Mouse (Mus musculus) heart, postnatal 36 days (tissue): ENCODE results near the gene Hist2h4. TPM values are rescaled to one million over a fixed set of nuclear protein-coding genes. Genes with fewer than 3 reads are reported as not detected.
A peak's percentile ranks its signal among the peaks of the same experiment; 100 is the strongest.
"Not testable (repeated sequence)": the region's sequence is repeated elsewhere in the genome, so short reads cannot be mapped to it uniquely, and the experiment has no call there.

ENCODE experiments used
- DNase-seq, 2 experiments: peaks; one replicate each; pipeline ENCODE4 v3.0.0; 2021 to 2022
- intact Hi-C: fragments of 180-260 bp; cut with DNase I; formaldehyde crosslinking; loops from one replicate; pipeline ENCODE4 v1.15.1; 2025
- total RNA-seq, 2 experiments: library from RNA; stranded (reverse); gene quantifications; 2 replicates each; pipeline ENCODE4 v1.2.3; 2021

Gene Hist2h4
- total RNA-seq, 2 experiments from 2014 or later, result 14.0 to 17.5 TPM

DNA sequence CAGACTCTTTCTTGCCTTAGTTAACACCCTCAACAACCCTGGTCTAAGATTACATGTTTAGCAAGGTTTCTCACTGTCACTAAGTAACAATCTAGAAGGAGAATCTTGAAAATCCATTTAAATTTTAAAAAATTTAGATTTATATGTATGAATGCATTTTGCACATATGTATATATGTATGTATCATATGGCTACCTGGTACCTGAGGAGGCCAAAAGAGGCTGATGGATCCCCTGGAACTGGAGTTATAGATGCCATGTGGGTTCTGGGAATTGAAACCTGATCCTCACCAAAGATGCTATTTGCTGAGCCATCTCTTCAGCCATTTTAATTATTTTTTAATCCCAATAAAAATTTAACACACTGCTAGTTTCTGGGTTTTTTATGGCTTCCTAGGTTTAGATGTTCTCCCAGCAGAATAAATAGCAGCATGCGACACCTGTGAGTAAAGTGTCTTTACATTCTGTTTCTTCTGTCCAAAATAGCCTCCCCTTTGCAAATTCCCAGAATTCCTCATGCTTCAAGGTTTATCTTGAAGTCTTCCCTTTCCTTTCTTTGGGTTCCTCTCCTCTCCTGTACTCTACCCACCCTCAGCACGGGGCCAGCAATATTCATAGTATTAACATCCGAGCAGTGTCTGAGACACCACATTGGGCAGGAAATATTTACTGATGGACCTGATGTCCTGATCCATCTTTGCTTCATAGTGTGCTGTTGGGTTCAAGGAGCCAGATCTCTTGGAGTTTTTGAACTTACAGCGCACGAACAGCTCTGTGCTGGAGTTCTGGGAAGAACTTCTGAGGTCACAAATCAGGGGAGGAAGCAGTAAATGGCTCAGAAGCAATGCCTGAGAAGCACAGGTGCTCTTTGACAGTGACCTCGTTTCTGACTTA, 14.7 kb downstream of the Hist2h4 start:
- DNase-seq, result no peak
- intact Hi-C loops, result no loop called here

DNA sequence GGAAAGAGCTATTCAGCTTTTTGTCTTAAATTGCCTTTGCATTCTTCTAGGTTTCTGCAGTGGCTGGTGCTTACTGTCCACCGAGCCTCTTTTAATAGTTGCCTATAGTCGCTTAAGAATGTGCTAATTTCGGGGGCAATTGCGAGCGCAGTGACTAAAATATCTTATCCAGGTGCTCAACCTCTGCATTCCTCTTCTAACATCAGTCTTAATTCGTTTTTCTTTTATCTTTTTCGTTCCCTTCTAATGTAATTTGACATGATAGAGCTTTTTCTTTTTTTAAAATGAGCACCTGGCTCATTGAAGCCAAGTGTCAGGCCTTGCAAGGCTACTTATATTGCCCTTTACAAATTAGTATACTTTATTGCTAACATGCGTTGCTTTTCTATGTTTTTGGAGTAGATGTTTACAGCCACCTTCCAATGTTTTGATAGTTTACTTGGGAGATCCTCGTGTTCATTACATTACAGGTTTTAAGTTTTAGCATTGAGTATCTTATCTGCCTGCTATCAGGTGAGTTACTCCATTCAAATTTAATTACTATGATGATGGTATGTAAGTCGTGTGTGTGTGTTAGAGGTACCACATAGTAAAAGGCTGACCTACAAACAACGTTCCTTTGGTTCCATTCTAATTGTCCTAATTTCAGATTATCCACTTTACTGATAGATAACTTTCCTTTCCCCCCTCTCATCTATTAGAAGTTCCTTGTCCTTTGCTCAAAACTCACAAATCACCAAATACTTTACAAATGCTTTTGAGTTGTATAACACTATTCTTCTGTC, 15.6 kb downstream of the Hist2h4 start:
- DNase-seq, result no peak
- intact Hi-C loops, result no loop called here

DNA sequence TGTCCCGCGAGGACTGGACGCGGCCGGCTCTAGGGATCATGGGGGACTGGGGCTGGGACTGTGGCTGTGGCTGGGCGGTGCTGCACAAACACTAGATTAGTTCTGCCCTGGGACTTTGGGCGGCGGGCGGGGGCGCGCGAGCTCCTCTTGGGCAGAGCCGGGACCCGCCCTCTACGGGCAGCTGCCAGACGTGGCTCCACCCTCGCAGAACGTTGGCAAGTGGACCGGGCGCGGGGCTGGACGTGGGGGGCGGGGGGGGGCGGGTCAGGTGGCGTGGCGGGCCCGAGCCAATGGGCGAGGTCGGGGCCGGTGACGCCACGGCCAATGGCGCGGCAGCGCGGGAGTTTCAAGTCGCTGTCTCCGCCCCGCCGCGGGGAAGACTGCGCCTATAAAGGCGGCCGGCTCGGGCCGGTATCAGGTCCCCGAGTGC, 16.7 kb downstream of the Hist2h4 start, which contains the start of gene Hist2h3c1:
Gene Hist2h3c1, plus strand, starts transcription at position 259 of the 430 bp plus-strand sequence.
- intact Hi-C loops, DNase-seq: not testable (repeated sequence)

- intact Hi-C loops, result not testable (repeated sequence)
These were observed 17.1 kb downstream of the Hist2h4 start for GRCm38 (mm10) chr3:96246018-96246417.

GRCm38 (mm10) chr3:96245003-96245886, 17.9 kb downstream of the Hist2h4 start, which contains the start of gene Hist2h2aa1:
Hist2h2aa1 (plus strand) TSS chr3:96245497.
- intact Hi-C loops, result not testable (repeated sequence)
- peak; percentile 86 to 93 for DNase-seq

More at GRCm38 (mm10) chr3:96246018-96246417, 17.1 kb downstream of the Hist2h4 start:
- DNase-seq, result not testable (repeated sequence)

GRCm38 (mm10) chr3:96243921-96244572, 19.1 kb downstream of the Hist2h4 start:
- intact Hi-C loops, result loop anchor here (2.0 kb wide), 1 partner anchor 19 kb away; the partner anchor contains the start of gene Hist2h4
- peak in 1 of 2 experiments; percentile 18 for DNase-seq

GRCm38 (mm10) chr3:96240799-96241197, 22.3 kb downstream of the Hist2h4 start:
- DNase-seq, result no peak

GRCm38 (mm10) chr3:96239949-96240798, 22.9 kb downstream of the Hist2h4 start, which contains the start of gene Hist2h2aa2:
Hist2h2aa2 (minus strand) TSS chr3:96240276.
- peak; percentile 96 for DNase-seq
- intact Hi-C loops, result not testable (repeated sequence)

More at GRCm38 (mm10) chr3:96240799-96241197, 22.3 kb downstream of the Hist2h4 start:
- intact Hi-C loops, result no loop called here

DNA sequence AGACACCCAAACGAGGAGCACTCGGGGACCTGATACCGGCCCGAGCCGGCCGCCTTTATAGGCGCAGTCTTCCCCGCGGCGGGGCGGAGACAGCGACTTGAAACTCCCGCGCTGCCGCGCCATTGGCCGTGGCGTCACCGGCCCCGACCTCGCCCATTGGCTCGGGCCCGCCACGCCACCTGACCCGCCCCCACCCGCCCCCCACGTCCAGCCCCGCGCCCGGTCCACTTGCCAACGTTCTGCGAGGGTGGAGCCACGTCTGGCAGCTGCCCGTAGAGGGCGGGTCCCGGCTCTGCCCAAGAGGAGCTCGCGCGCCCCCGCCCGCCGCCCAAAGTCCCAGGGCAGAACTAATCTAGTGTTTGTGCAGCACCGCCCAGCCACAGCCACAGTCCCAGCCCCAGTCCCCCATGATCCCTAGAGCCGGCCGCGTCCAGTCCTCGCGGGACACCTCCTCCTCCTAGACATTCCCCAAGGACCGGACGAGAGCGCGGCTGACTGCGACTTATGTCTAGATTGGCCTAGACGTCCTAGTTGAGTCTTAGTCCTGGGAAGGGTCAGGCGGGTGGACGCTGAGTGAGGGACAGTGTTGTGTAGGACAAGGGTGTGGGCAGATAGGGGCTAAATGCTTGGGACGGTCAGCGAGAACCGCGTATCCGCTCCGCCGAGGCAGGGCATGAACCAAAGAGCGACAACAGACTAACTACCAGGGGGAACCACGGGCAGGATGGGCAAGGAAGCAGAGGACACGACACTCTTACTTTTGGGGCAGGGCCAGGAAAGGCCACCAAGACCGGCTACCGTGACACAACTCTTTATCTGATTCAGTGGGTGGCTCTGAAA, 23.9 kb downstream of the Hist2h4 start, which contains the start of gene Hist2h3c2:
Gene Hist2h3c2, minus strand, starts transcription at position 174 of the 840 bp plus-strand sequence.
- DNase-seq, result peak; percentile 32 to 66
- intact Hi-C loops, result not testable (repeated sequence)

DNA sequence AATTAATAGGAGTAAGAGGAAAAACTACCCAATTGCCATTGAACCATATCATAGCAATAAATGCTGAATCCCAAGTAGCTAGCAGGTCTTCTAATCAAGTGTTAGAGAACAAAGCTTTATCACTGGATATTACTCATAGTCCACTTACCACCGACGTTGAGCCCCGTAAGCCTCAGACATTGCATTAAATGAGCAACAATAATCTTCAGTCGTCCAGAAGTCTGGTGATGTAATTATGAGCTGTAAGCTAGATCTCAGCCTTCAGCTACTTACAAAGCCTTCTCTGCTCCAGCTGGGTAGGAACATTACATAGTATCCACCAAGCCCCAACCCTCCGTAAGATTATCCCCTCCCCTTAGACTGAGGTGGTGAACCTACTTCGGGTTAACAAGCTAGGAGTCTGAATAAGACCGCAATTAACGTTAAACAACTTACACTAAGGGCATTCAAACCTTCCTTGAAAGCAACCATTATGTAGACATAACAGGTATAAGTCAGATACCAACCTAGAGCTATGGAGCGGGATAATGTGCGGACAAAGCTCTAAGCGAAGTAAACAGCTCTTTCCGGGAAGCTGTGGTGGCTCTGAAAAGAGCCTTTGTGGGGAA, 25.1 kb downstream of the Hist2h4 start:
- intact Hi-C loops, result loop anchor here (2.0 kb wide), 1 partner anchor 17 kb away; the partner anchor contains the start of genes Hist2h2ac and Hist2h2be

GRCm38 (mm10) chr3:96237335-96237903, 25.7 kb downstream of the Hist2h4 start:
- intact Hi-C loops, result loop anchor here (2.0 kb wide), 1 partner anchor 17 kb away; the partner anchor contains the start of genes Hist2h2ac and Hist2h2be
- DNase-seq, result no peak

More for the DNA sequence above, 25.1 kb downstream of the Hist2h4 start:
- DNase-seq, result no peak

DNA sequence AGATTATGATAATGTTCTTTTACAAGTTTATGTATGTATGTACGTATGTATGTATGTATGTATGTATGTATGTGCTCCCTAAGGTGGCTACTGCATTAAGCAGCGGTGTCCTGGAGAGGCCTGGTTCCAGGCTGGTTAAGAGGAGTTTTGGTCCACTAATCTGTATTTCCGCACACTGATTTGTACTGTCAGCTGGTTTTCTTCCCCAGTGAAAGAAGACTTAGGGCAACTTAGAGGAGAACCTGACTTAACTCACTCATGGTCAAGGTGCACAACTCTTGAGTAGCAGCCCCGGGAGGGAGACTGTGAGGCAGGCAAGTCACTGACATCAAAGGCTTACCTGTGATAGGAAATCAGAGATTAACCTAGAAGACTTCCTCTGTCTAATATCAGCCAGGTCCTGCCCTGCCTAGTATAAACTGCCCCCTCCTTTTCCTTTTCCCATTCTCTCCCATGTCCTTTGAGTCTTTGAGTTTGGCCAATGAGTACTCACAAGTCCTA, 26.2 kb downstream of the Hist2h4 start:
- intact Hi-C loops, result loop anchor here (2.0 kb wide), 1 partner anchor 16 kb away; the partner anchor contains the start of genes Hist2h2ac and Hist2h2be
- no peak for DNase-seq

DNA sequence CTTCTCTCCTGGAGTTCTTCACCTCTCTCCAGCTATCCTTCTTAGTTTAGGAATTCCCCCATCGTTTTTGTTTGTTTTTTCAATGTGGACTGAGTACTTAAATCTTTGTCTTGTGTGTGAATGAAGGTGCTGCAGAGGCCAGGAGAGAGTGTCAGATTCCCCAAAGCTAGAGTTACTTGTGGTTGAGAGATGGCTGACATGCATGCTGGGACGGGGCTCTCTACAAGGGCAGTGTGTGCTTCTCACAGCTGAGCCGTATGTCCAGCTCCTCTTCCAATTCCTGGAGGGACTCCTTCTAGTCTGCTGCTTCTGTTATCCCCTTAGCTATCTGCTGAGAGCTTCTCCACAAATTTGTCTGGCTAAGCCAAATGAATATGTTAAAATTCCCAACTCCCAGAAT, 27.3 kb downstream of the Hist2h4 start:
- DNase-seq, result no peak
- intact Hi-C loops, result loop anchor here (2.0 kb wide), 1 partner anchor 15 kb away; the partner anchor contains the start of genes Hist2h2ac and Hist2h2be

DNA sequence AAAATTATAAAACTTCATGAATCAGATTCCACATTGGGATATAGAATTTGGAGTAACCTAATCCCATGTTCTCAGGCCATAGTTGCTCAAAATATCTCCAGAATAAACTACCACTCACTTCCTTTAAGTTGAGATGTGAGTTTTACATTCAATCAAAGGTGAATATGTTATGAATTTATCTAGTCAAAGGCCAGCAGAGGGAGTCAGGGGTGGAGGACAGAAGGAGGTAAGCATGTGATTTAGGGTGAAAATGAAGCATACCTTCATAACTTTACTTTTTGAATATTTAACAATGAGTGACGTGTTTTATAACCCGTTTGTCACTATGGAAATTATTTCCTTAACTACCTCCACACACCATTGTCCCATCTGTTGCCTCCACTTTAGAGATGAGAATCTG, 28.2 kb downstream of the Hist2h4 start:
- DNase-seq, result no peak
- intact Hi-C loops, result no loop called here

GRCm38 (mm10) chr3:96231758-96232120, 31.4 kb downstream of the Hist2h4 start:
- intact Hi-C loops, result no loop called here

More at GRCm38 (mm10) chr3:96231758-96232120, 31.4 kb downstream of the Hist2h4 start:
- no peak for DNase-seq
